Mouse (Mus musculus) erythroblast, embryonic 14.5 days (primary cell): ENCODE measurements around the gene Arsa.

Experiments
- GATA1 ChIP-seq: IDR thresholded peaks from 2 replicates; pipeline ENCODE4 v1.6.1; 2012; ENCODE audit warnings: low read length, inconsistent platforms, mixed read lengths
- TAL1 ChIP-seq: IDR thresholded peaks from 3 replicates; pipeline ENCODE4 v1.6.1; 2012; ENCODE audit warnings: low read length, inconsistent platforms, mixed read lengths

DNA sequence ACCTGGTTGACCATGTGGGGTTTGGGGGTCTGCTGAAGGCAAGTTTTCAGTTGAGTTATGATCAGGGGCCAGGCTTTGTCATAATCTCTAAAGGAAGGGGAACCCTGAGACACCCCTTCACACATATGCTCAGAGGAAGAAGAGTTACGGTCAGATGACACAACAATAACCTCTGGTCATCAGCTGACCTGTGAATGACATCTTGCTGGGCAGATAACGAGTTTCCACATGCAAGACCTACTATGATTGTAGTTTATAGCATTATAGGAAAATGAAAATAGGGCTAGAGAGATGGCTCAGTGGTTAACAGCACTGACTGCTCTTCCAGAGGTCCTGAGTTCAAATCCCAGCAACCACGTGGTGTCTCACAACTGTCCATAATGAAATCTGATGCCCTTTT lies 1.4 kb upstream of the Arsa start:
- TF ChIP-seq GATA1 (no peak), TAL1 (no peak)
